Mouse (Mus musculus): ENCODE results near the gene Cebpg.

The Cebpg gene

GRCm38 (mm10) chr7:35028559-35028958 is 27.8 kb downstream of the Cebpg start:
- in situ Hi-C loops (cut with MboI; ENCODE audit: unreplicated experiment in 2 of 2), result loop anchor here (5.0 to 25.0 kb wide), 6 partner anchors 144 to 766 kb away; partner anchors contain the start of genes Gm6096 (in 1 of the 2) and Nudt19 (in 1 of the 2)

GRCm38 (mm10) chr7:35027801-35028420 is 28.5 kb downstream of the Cebpg start:
- in situ Hi-C loops (cut with MboI; ENCODE audit: unreplicated experiment in 2 of 2), result loop anchor here (5.0 to 25.0 kb wide), 6 partner anchors 144 to 766 kb away; partner anchors contain the start of genes Gm6096 (in 1 of the 2) and Nudt19 (in 1 of the 2)

- in situ Hi-C loops (cut with MboI; ENCODE audit: unreplicated experiment in 2 of 2), result loop anchor here (5.0 to 25.0 kb wide), 6 partner anchors 145 to 765 kb away; partner anchors contain the start of genes Gm6096 (in 1 of the 2) and Nudt19 (in 1 of the 2)
These were observed 29.5 kb downstream of the Cebpg start for GRCm38 (mm10) chr7:35026838-35027291.

GRCm38 (mm10) chr7:35026276-35026630 is 30.1 kb downstream of the Cebpg start:
- in situ Hi-C loops (cut with MboI; ENCODE audit: unreplicated experiment in 2 of 2), result loop anchor here (5.0 to 25.0 kb wide), 6 partner anchors 146 to 764 kb away; partner anchors contain the start of genes Gm6096 (in 1 of the 2) and Nudt19 (in 1 of the 2)

- in situ Hi-C loops (cut with MboI; ENCODE audit: unreplicated experiment in 2 of 2), result loop anchor here (5.0 to 25.0 kb wide), 6 partner anchors 147 to 763 kb away; partner anchors contain the start of genes Gm6096 (in 1 of the 2) and Nudt19 (in 1 of the 2)
These were observed 30.7 kb downstream of the Cebpg start for GRCm38 (mm10) chr7:35025409-35026275.

GRCm38 (mm10) chr7:35024426-35024825 is 31.9 kb downstream of the Cebpg start:
- in situ Hi-C loops (cut with MboI; ENCODE audit: unreplicated experiment in 2 of 2), result no loop called here

- in situ Hi-C loops (cut with MboI; ENCODE audit: unreplicated experiment in 2 of 2), result no loop called here
These were observed 33.1 kb downstream of the Cebpg start for GRCm38 (mm10) chr7:35023251-35023650.

GRCm38 (mm10) chr7:35021365-35021764 is 35.0 kb downstream of the Cebpg start:
- in situ Hi-C loops (cut with MboI; ENCODE audit: unreplicated experiment in 2 of 2), result no loop called here

- in situ Hi-C loops (cut with MboI; ENCODE audit: unreplicated experiment in 2 of 2), result loop anchor here in 1 of 2 experiments (10.0 kb wide), 1 partner anchor 160 kb away; no protein-coding TSS in a partner anchor
These were observed 41.1 kb downstream of the Cebpg start for GRCm38 (mm10) chr7:35015252-35015651.

GRCm38 (mm10) chr7:35013228-35013627 is 43.1 kb downstream of the Cebpg start:
- in situ Hi-C loops (cut with MboI; ENCODE audit: unreplicated experiment in 2 of 2), result loop anchor here in 1 of 2 experiments (10.0 kb wide), 1 partner anchor 162 kb away; no protein-coding TSS in a partner anchor

GRCm38 (mm10) chr7:35006661-35007060 is 49.7 kb downstream of the Cebpg start:
- in situ Hi-C loops (cut with MboI; ENCODE audit: unreplicated experiment in 2 of 2), result no loop called here

- in situ Hi-C loops (cut with MboI; ENCODE audit: unreplicated experiment in 2 of 2), result no loop called here
These were observed 53.1 kb downstream of the Cebpg start for GRCm38 (mm10) chr7:35003171-35003737.

GRCm38 (mm10) chr7:35000839-35001238 is 55.5 kb downstream of the Cebpg start:
- in situ Hi-C loops (cut with MboI; ENCODE audit: unreplicated experiment in 2 of 2), result no loop called here

Measured in v-Abl transformed pro-B cells (cell line).